Mouse (Mus musculus) mature B cell (primary cell): ENCODE data around the gene Cdk11b.
"Not testable (repeated sequence)": the region's sequence is repeated elsewhere in the genome, so short reads cannot be mapped to it uniquely, and the experiment has no call there.

Source experiments
- in situ Hi-C: fragments of 300-500 bp; cut with MboI; formaldehyde crosslinking; loops from 2 replicates; pipeline ENCODE4 v1.14.3; 2019

The Cdk11b gene

GRCm38 (mm10) chr4:155668689-155669597, 44.3 kb downstream of the Cdk11b start, which contains the start of gene Mib2:
TSS of gene Mib2 (minus strand) at chr4:155669198.
- in situ Hi-C loops, result no loop called here

- in situ Hi-C loops, result no loop called here
Measured at GRCm38 (mm10) chr4:155669598-155670075, 45.0 kb downstream of the Cdk11b start.

- in situ Hi-C loops, result not testable (repeated sequence)
Measured at GRCm38 (mm10) chr4:155670236-155670635, 45.6 kb downstream of the Cdk11b start.

- in situ Hi-C loops, result no loop called here
Measured at GRCm38 (mm10) chr4:155672082-155672481, 47.4 kb downstream of the Cdk11b start.

- in situ Hi-C loops, result no loop called here
Measured at GRCm38 (mm10) chr4:155675991-155676390, 51.3 kb downstream of the Cdk11b start.

GRCm38 (mm10) chr4:155683670-155684277, 59.1 kb downstream of the Cdk11b start:
- in situ Hi-C loops, result not testable (repeated sequence)

GRCm38 (mm10) chr4:155687764-155688163, 63.1 kb downstream of the Cdk11b start:
- in situ Hi-C loops, result not testable (repeated sequence)

- in situ Hi-C loops, result no loop called here
Measured at GRCm38 (mm10) chr4:155690571-155691375, 66.1 kb downstream of the Cdk11b start.

- in situ Hi-C loops, result no loop called here
Measured at GRCm38 (mm10) chr4:155692421-155692820, 67.8 kb downstream of the Cdk11b start.

- in situ Hi-C loops, result no loop called here
Measured at GRCm38 (mm10) chr4:155694111-155694481, 69.4 kb downstream of the Cdk11b start, which contains the start of gene Fndc10. TSS of gene Fndc10 (plus strand) at chr4:155694342.

GRCm38 (mm10) chr4:155694482-155695401, 70.1 kb downstream of the Cdk11b start:
- in situ Hi-C loops, result no loop called here

- in situ Hi-C loops, result no loop called here
Measured at GRCm38 (mm10) chr4:155695531-155696062, 70.9 kb downstream of the Cdk11b start.

- in situ Hi-C loops, result no loop called here
Measured at GRCm38 (mm10) chr4:155696261-155697255, 71.9 kb downstream of the Cdk11b start.
